10 mouse cellular contexts compared by ENCODE assay signal in the genomic region with DNA sequence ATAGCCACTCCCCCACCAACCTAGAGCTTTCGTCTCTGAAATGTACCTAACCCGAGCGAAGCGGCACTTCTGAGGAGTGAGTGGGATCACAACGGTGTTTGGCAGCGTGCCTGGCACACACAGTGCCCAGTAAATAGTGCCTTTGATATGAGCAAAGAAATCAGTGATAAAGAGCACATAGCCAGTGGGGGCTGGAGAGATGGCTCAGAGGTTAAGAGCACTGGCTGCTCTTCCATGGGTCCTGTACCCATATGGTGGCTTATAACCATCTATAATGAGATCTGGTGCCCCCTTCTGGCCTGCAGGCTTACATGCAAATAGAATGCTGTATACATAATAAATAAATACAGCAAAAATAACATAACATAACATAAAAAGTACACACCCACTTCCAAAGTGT. TPM values are rescaled to one million over a fixed set of nuclear protein-coding genes. Genes with fewer than 3 reads are reported as not detected.
DNase-seq lines count a peak whose midpoint lies in the region; ATAC-seq and TF ChIP-seq lines count a peak whose summit lies in the region.
"Had no signal": no experiment of that assay in that cellular context is flagged by ENCODE, and none has a peak within 500 bp of the region (broad histone marks: within the 10 kb centered on the region; RNA-seq: fewer than 3 reads in every experiment).

No protein-coding gene starts in this region.

- H3K9ac ChIP-seq in ES-E14 (ENCODE audit: insufficient read depth, low read depth, low read length, poor library complexity, severe bottlenecking) = no peak overlapping the region
- H3K9ac ChIP-seq: liver, embryonic 15.5 days had no signal

- TF ChIP-seq CTCF in brain, embryonic 14.5 days (IDR thresholded peaks at IDR 0.05; ENCODE audit: borderline replicate concordance, extremely low read depth, insufficient read depth, insufficient read length) = peak; percentile 36; the same call in 1 of the 2 replicates

- no peaks in the 10 kb centered on the region; the same call in 1 of the 2 replicates for H3K36me3 ChIP-seq in ES-E14 (ENCODE audit: control insufficient read depth, insufficient read depth, low read length, poor library complexity, severe bottlenecking)
- H3K36me3 ChIP-seq: liver, embryonic 15.5 days had no signal

- peak; percentile 15 for ATAC-seq in inflammation-experienced regulatory T-cells, adult 6 months
- no peak for ATAC-seq in frontal cortex, adult (ENCODE audit: low TSS enrichment)

- H3K27ac ChIP-seq in ES-E14 (ENCODE audit: insufficient read depth, low read depth, low read length, poor library complexity, severe bottlenecking) = no peak overlapping the region; the same call in 1 of the 2 replicates
- H3K27ac ChIP-seq: liver, embryonic 15.5 days had no signal

- in situ Hi-C loops in ES-E14 (cut with MboI; ENCODE audit: low sequenced_read_pairs in 2 of 2, unreplicated experiment in 2 of 2) = loop anchor here (10.0 to 25.0 kb wide), 3 partner anchors 140 to 268 kb away; no protein-coding TSS in a partner anchor

- peak; percentile 32 for DNase-seq in layer of hippocampus, adult 11-12 months (ENCODE audit: low spot score)
- no peak for DNase-seq in layer of hippocampus, postnatal 14 days (ENCODE audit: low spot score in 2 of 2)
- DNase-seq in ES-E14 (ENCODE audit: low read depth, low spot score) = no peak
- DNase-seq in brain, embryonic 14.5 days (ENCODE audit: low read depth) = peak; percentile 73
- DNase-seq in naive thymus-derived CD4-positive, alpha-beta T cell, adult 2 months (ENCODE audit: low read depth) = peak; percentile 88
- DNase-seq in c-Kit-positive CD71-positive TER-119-positive erythroid progenitor cells, embryonic 14.5 days (ENCODE audit: low spot score) = no peak

- no peaks in the 10 kb centered on the region for H3K9me3 ChIP-seq in ES-E14 (ENCODE audit: control insufficient read depth, insufficient read depth, low read depth, low read length)
- H3K9me3 ChIP-seq: liver, embryonic 15.5 days had no signal

- TF ChIP-seq POLR2A in brain, embryonic 14.5 days (IDR thresholded peaks at IDR 0.05; ENCODE audit: borderline replicate concordance, extremely low read depth, insufficient read depth, insufficient read length, poor library complexity, severe bottlenecking) = no peak

- H3K4me3 ChIP-seq in ES-E14 (ENCODE audit: insufficient read depth in 1 of 2, low read depth in 1 of 2, low read length in 2 of 2, poor library complexity in 1 of 2, severe bottlenecking in 1 of 2) = no peak overlapping the region
- H3K4me3 ChIP-seq: erythroblast, embryonic 14.5 days; liver, embryonic 15.5 days had no signal

- H3K4me1 ChIP-seq in ES-E14 (ENCODE audit: control insufficient read depth in 2 of 2, insufficient read depth in 2 of 2, low read length in 2 of 2, poor library complexity in 1 of 2) = peaks cover 0 to 9% of the 10 kb centered on the region in 2 experiments; a peak in 2 of 4 replicates

TF ChIP-seq in ES-E14, 5 proteins besides CTCF, POLR2A, EP300 and RAD21:
- TF ChIP-seq ZC3H11A (IDR thresholded peaks at IDR 0.05; ENCODE audit: borderline replicate concordance, low read depth, low read length) (peak; percentile 87), ZNF384 (IDR thresholded peaks at IDR 0.05; ENCODE audit: low read depth, low read length) (no peak), CHD2 (IDR thresholded peaks at IDR 0.05; ENCODE audit: low read depth, low read length) (no peak), MAFK (IDR thresholded peaks at IDR 0.05; ENCODE audit: insufficient read depth, low read depth, low read length) (no peak), HCFC1 (IDR thresholded peaks at IDR 0.05; ENCODE audit: borderline replicate concordance, insufficient read depth, low read length) (no peak)

RNA-seq across cellular contexts. Expression of a gene that starts 3.0 kb away (rescaled TPM):
- 10 to 100 TPM; 32.4 to 34.2 TPM for total RNA-seq in layer of hippocampus, postnatal 14 days (2021)
- 21.1 and 37.7 TPM in 2 replicates for total RNA-seq in ES-E14 (2012; rRNA removed)
- 41.9 and 64.4 TPM in 2 replicates for polyA plus RNA-seq in brain, embryonic 14.5 days (2012; rRNA removed)
- polyA plus RNA-seq in inflammation-experienced regulatory T-cells, adult 6 months (2017; shearing (Covaris generic)) = 10 to 100 TPM in 2 of 3 experiments, 1 to 10 TPM in 1; 9.6 to 20.2 (median 12.6) TPM

Comparison
In these comparisons a context has a peak if more than half of its experiments do, and no peak if none do; other contexts are left out.
1. DNase-seq: peak in layer of hippocampus, adult 11-12 months (single experiment), brain, embryonic 14.5 days (single experiment) and naive thymus-derived CD4-positive, alpha-beta T cell, adult 2 months (single experiment); none in layer of hippocampus, postnatal 14 days (0 of 2), ES-E14 (single experiment) and c-Kit-positive CD71-positive TER-119-positive erythroid progenitor cells, embryonic 14.5 days (single experiment).